Mouse (Mus musculus): ENCODE data around the gene P2rx5. TPM values are rescaled to one million over a fixed set of nuclear protein-coding genes. Genes with fewer than 3 reads are reported as not detected.

Gene P2rx5
- total RNA-seq, 2 experiments from 2014 or later: 7.0 to 12.9 TPM

DNA sequence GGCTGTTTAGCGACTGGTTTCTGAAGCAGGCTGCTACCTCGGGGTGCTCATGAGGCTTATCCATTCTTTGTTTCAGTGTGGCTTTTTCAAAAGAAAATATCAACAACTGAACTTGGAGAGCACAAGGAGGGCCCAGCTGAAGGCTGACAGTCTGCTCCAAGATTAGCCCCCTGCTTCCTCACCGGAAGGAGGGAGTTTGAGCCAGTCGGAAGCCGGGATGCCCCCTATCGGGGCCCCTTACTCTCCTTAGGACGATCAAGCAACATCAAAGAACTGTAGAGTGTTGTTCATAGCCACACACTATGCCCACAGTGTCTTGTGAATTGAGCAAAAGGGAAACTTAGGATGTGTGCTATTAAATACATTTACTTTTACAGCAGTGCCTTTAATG is 13.3 kb upstream of the P2rx5 start:
- peak overlapping the region; percentile 20; the same call in 1 of the 2 replicates for H3K27ac ChIP-seq
- intact Hi-C loops (cut with DNase I): loop anchor here (1.0 kb wide), 1 partner anchor 13 kb away; the partner anchor contains the start of gene P2rx5
- H3K4me3 ChIP-seq: no peak overlapping the region
- no peak for DNase-seq
- no peak for TF ChIP-seq CTCF (IDR thresholded peaks at IDR 0.05)

- TF ChIP-seq CTCF (IDR thresholded peaks at IDR 0.05): no peak
- intact Hi-C loops (cut with DNase I): no loop called here
- DNase-seq: no peak
- Histone ChIP-seq H3K4me3 (no peak overlapping the region), H3K27ac (no peak overlapping the region)
Observed at GRCm38 (mm10) chr11:73148209-73148608, 12.0 kb upstream of the P2rx5 start.

- no peak for TF ChIP-seq CTCF (IDR thresholded peaks at IDR 0.05)
- H3K4me3 ChIP-seq: no peak overlapping the region
- intact Hi-C loops (cut with DNase I): no loop called here
- H3K27ac ChIP-seq: no peak overlapping the region
- DNase-seq: no peak
Observed at GRCm38 (mm10) chr11:73155071-73155470, 5.2 kb upstream of the P2rx5 start.

DNA sequence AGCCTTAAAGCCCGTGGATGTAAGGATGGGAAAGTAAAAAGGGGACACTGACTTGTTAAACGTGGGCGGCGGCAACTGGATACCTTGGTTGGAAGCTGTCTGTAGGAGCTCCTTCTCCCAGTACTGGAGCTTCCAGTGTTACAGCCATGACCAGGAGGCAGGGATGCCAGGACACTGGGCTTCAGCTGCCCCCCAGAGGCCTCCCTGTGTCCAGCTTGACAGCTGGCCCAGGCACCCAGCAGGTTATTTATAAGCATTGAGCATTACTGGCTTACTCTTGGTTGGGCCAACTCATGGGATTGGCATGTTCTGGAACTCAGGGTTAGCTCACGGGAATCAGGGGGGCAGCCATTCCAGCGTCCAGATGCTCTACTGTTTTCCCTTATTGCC is 585 bp downstream of the P2rx5 start:
- TF ChIP-seq CTCF (IDR thresholded peaks at IDR 0.05): peak; percentile 56

GRCm38 (mm10) chr11:73161616-73162015 is 1.4 kb downstream of the P2rx5 start:
- no peak for TF ChIP-seq CTCF (IDR thresholded peaks at IDR 0.05)
- intact Hi-C loops (cut with DNase I): no loop called here
- Histone ChIP-seq H3K4me3 (peak overlapping the region; percentile 82), H3K27ac (peak overlapping the region; percentile 92)
- DNase-seq: no peak

More for the DNA sequence above, 585 bp downstream of the P2rx5 start:
- Histone ChIP-seq H3K27ac (peak overlapping the region; percentile 92), H3K4me3 (peak overlapping the region; percentile 82)
- intact Hi-C loops (cut with DNase I): loop anchor here (1.0 kb wide), 2 partner anchors 15 to 23 kb away; partner anchors contain the start of gene Haspin
- DNase-seq: peak; percentile 89

- TF ChIP-seq CTCF (IDR thresholded peaks at IDR 0.05): no peak
- no peak for DNase-seq
- intact Hi-C loops (cut with DNase I): no loop called here
- H3K27ac ChIP-seq: peak overlapping the region; percentile 92
- H3K4me3 ChIP-seq: no peak overlapping the region
Observed at GRCm38 (mm10) chr11:73162284-73162683, 2.1 kb downstream of the P2rx5 start.

DNA sequence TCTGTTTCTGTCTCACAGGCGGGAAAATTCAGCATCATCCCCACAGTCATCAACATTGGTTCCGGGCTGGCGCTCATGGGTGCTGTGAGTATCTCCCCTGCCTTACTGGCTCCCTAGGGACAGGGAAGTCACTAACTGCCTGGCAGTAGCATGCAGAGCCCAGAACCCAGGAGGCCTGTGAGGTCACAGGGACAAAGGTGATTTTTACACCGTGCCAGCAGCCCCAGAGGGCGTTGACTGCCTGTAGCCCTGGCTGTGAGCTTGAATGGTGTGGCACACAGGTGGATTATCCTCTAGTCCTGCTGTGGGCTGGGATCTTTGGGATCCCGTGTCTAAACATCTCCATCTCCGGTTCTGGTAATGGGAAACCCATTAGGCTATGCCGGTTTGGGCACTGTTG is 7.8 kb downstream of the P2rx5 start:
- DNase-seq: no peak
- H3K4me3 ChIP-seq: no peak overlapping the region
- H3K27ac ChIP-seq: no peak overlapping the region
- no peak for TF ChIP-seq CTCF (IDR thresholded peaks at IDR 0.05)
- intact Hi-C loops (cut with DNase I): no loop called here

GRCm38 (mm10) chr11:73168576-73168975 is 8.4 kb downstream of the P2rx5 start:
- intact Hi-C loops (cut with DNase I): no loop called here
- DNase-seq: no peak
- TF ChIP-seq CTCF (IDR thresholded peaks at IDR 0.05): no peak
- no peak overlapping the region for H3K4me3 ChIP-seq
- H3K27ac ChIP-seq: no peak overlapping the region

DNA sequence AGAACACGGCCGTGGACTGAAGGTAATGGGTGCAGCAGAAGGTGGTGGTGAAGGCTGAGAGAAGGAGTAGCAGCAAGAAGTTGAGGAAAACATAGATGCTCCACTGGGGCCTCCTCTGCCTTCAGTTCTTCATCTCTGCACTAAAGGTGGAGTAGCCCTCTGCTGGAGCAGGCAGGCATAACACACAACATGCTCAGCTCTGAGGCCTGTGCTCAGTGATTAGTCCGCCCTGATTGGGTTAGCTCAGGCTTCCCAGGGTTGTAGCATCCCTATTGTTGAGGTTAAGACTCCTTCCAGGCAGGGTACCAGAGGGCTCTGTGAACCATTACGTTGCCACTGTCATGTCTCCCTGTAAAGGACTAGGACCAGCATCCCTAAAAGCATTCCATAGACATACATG is 9.0 kb downstream of the P2rx5 start:
- DNase-seq: peak; percentile 65
- H3K27ac ChIP-seq: no peak overlapping the region
- peak; percentile 72 for TF ChIP-seq CTCF (IDR thresholded peaks at IDR 0.05)
- intact Hi-C loops (cut with DNase I): no loop called here
- H3K4me3 ChIP-seq: no peak overlapping the region

- intact Hi-C loops (cut with DNase I): no loop called here
- TF ChIP-seq CTCF (IDR thresholded peaks at IDR 0.05): no peak
- peak; percentile 65 for DNase-seq
- Histone ChIP-seq H3K27ac (peak overlapping the region; percentile 31), H3K4me3 (peak overlapping the region; percentile 21; the same call in 1 of the 2 replicates)
Observed at GRCm38 (mm10) chr11:73172186-73172585, 12.0 kb downstream of the P2rx5 start.

DNA sequence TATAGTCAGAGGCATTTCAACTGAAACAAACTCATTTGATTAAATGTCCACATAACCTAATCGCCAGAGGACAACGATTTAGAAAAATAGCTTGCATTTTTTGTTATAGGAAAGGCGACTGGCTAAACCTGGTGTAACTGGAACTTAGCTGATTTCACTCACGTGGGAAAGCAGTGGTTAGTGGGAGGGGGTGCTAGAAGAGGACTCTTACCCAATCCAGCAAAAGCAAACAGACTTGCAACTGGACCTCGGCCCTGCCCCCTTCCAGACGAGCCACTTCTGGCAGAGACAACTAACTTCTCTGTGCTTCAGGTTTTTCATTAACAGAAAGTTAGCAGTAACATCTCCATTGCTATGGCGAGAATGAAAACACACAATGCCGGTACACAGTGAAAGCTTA is 15.4 kb downstream of the P2rx5 start:
- H3K27ac ChIP-seq: peak overlapping the region; percentile 97; the same call in 1 of the 2 replicates
- H3K4me3 ChIP-seq: peak overlapping the region; percentile 99
- intact Hi-C loops (cut with DNase I): loop anchor here (2.0 to 5.0 kb wide), 2 partner anchors 23 to 38 kb away; partner anchors contain the start of genes Ctns, Haspin and Shpk
- TF ChIP-seq CTCF (IDR thresholded peaks at IDR 0.05): no peak
- no peak for DNase-seq

DNA sequence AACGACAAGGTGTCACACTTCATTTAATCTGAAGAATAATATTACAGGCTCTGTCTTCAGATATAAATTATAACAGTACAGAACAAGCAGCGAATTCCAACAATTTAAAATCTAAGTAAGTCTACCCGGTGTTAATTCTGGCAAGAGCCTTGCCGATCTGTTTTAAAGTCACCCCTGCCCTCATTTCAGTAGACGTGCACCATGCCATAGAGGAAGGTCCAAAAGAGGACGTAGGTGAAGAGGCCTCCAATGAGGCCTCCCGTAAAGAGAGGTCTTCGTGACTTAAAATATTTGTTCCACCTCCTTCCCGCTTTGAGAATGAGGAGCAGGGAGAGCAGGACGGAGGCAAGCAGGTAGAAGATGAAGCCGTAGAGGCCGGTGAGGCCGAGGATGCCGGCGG is 16.0 kb downstream of the P2rx5 start:
- intact Hi-C loops (cut with DNase I): loop anchor here (2.0 to 5.0 kb wide), 2 partner anchors 23 to 39 kb away; partner anchors contain the start of genes Ctns, Haspin and Shpk
- H3K27ac ChIP-seq: peak overlapping the region; percentile 97
- DNase-seq: no peak
- TF ChIP-seq CTCF (IDR thresholded peaks at IDR 0.05): no peak
- H3K4me3 ChIP-seq: peak overlapping the region; percentile 99

GRCm38 (mm10) chr11:73176608-73177508 is 16.6 kb downstream of the P2rx5 start, which contains the start of the genes Emc6 and Tax1bp3:
Gene Emc6 (minus strand): TSS chr11:73177037.
Gene Tax1bp3 (plus strand): TSS chr11:73177083.
- Histone ChIP-seq H3K4me3 (peak within 1 kb of the TSS; percentile 99), H3K27ac (peak within 1 kb of the TSS; percentile 97)
- no peak for TF ChIP-seq CTCF (IDR thresholded peaks at IDR 0.05)
- DNase-seq: peak; percentile 98
- intact Hi-C loops (cut with DNase I): loop anchor here (2.0 to 5.0 kb wide), 2 partner anchors 22 to 40 kb away; partner anchors contain the start of genes Ctns, Haspin and Shpk
